Mouse (Mus musculus): ENCODE results near the gene Pde6h.

The Pde6h gene

GRCm38 (mm10) chr6:136983201-136983600, 59.6 kb downstream of the Pde6h start:
- DNase-seq (ENCODE audit: low read depth): no peak

GRCm38 (mm10) chr6:136986019-136986418, 62.4 kb downstream of the Pde6h start:
- no peak for DNase-seq (ENCODE audit: low read depth)

GRCm38 (mm10) chr6:136986718-136987117, 63.1 kb downstream of the Pde6h start:
- DNase-seq (ENCODE audit: low read depth): no peak

DNA sequence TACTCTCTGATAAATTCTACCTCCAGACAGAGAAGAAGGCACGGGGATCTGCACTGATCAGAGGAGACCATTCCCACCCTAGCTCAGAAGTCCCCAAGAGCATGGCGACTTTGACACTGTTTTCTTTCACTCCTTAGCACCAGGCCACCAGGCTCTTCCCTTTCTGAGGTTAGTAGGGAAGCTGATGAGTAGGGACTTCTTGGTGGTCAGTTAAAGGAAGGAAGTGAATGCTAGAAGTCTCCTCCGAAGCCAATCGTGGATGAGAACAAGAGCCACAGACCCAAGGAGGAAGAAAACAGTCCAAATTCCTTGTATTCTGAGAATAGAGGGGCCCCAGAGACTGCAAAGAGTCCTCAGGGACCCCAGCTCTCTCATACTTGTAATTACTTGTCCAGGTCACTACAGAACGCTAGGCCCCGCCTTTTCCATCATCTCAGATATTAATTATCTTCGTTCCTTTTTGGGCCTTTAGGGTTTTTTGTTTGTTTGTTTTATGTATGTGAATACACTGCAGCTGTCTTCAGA, 65.0 kb downstream of the Pde6h start:
- DNase-seq (ENCODE audit: low read depth): no peak

GRCm38 (mm10) chr6:136989824-136990497, 66.3 kb downstream of the Pde6h start:
- no peak for DNase-seq (ENCODE audit: low read depth)

GRCm38 (mm10) chr6:136990557-136990956, 66.9 kb downstream of the Pde6h start:
- DNase-seq (ENCODE audit: low read depth): no peak

DNA sequence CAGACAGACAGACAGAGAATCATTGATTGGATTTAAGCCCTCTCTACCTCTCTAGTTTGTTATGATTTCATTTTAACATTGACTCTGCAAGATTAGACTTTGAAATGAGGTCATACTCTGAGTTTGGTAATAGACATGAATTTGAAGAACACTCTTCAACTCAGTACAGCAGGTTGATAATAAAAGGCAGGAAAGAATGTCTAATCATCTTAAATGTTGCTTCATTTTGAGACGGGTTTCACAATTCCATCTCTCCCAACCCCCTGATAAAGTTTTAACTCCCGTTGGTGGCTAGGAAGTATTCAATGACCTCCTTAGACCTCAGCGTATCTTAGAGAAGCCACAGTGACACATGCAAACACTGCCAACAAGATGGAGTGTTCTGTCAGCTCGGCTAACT, 69.9 kb downstream of the Pde6h start:
- no peak for DNase-seq (ENCODE audit: low read depth)

DNA sequence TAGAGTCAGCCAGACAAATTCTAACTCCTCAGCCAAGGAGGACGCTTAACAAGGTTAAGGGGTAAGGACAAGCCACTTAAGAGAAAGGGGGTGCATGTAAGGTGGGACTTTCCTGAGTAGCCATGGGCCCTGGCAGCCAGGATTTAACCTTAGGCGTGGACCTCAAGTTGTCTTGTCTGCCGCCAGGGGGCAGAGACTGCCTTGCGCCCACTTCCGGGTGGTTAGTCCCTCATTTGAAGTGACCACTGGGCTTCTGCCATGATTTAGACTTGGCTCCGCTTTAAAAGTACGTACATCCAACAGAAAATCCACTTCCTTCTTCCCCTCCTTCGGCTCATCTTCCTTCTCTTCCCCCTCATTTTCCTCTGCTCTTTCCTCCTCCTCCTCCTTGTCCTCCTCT, 71.9 kb downstream of the Pde6h start:
- no peak for DNase-seq (ENCODE audit: low read depth)

DNA sequence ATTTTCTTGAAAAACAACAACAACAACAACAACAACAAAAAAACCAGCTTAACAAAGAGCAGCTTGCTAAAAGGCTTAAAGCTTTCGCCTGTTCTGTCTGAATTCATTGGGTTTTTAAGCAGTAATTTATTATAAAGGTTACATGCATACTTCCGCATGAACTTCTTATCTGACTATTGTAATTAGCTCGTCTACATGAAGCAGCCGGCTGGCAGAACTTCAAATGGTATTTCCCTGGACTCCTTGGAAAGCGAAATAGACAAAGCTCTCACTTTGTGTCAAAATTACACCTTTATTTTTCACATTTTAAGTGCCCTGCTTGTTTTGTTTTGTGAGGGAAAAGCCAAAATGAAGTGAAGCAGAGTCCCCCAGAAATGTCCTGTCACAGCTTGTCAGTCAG, 72.7 kb downstream of the Pde6h start:
- no peak for DNase-seq (ENCODE audit: low read depth)

DNA sequence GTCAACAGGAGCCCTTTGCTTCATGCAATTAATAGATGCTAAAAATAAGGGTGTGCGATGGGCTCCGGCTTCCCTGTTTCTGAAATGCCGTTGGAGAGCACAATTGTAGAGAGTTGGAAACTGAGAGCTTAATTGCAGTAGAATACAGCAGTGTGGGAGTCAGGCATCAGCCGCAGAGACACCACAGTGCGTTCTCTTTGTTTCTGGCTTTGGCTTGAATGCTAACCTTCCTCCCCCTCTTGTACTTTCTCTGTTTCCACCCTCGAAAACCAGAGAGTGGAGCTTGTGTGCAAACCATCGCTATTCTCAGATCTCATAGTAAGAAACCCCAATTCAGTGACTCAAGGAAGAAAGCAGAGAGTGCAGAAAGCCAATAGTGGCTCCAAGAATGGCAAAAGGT, 74.5 kb downstream of the Pde6h start:
- DNase-seq (ENCODE audit: low read depth): no peak

DNA sequence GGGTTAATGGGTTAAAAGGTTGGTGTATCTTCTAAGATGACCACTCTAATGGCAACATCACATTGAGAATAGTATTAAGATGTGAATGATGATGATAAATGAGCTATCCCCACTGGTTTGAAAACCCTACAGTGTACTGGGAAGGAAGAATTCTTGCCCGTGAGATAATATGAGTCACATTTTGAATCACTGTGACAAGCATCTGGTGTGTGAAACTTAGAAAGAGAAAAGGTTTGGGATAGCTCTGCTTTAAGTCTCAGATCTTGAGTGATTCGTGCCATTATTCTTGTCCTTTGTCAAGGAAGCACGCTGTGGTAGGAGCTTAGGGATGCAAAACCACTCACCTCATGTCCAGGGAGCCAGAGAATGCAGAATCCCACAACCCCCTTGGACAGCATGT, 75.4 kb downstream of the Pde6h start:
- DNase-seq (ENCODE audit: low read depth): no peak

DNA sequence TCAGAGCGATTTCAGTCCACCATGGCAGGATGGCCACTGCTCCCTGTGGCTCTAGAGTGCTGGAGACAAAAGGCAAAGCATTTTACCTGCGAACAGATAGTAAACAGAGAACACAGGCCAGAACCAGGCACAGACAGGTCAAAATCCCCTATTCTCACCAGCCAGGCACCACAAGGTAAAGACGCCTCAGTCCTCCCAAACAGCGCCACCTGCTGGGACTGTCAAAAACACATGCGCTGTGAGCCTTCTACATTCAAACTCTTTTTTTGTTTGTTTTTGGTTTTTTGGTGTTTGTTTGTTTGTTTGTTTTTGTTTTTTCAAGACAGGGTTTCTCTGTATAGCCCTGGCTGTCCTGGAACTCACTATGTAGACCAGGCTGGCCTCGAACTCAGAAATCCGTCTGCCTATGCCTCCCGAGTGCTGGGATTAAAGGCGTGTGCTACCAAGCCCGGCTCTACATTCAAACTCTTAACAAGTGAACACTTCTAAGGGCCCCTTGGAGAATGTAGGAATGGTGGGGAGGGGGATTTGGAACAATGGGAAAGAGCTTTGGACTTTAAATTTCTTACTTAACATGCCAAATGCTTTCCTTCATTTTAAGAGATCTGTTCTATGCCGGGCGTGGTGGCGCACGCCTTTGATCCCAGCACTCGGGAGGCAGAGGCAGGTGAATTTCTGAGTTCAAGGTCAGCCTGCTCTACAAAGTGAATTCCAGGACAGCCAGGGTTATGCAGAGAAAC, 76.2 kb downstream of the Pde6h start:
- DNase-seq (ENCODE audit: low read depth): peak; percentile 12

DNA sequence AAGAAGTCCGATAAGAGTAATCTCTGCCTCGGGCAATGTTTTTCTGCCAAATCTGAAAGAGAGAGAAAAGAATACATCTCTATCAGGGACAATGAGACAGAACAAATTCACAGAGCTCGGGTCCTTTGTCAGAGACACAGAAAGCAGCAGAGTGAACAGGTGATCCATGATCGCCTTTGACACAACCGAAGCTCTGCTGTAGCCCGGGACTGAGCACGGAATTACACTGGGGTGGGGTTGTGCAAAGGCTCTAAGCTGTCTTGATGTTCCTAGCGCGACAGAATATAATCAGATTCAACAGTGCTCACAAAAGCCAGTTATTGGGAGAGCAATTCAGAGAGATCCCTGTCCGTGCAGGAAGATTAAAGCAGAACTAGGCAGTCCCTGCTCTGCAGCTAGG, 77.1 kb downstream of the Pde6h start:
- DNase-seq (ENCODE audit: low read depth): no peak

DNA sequence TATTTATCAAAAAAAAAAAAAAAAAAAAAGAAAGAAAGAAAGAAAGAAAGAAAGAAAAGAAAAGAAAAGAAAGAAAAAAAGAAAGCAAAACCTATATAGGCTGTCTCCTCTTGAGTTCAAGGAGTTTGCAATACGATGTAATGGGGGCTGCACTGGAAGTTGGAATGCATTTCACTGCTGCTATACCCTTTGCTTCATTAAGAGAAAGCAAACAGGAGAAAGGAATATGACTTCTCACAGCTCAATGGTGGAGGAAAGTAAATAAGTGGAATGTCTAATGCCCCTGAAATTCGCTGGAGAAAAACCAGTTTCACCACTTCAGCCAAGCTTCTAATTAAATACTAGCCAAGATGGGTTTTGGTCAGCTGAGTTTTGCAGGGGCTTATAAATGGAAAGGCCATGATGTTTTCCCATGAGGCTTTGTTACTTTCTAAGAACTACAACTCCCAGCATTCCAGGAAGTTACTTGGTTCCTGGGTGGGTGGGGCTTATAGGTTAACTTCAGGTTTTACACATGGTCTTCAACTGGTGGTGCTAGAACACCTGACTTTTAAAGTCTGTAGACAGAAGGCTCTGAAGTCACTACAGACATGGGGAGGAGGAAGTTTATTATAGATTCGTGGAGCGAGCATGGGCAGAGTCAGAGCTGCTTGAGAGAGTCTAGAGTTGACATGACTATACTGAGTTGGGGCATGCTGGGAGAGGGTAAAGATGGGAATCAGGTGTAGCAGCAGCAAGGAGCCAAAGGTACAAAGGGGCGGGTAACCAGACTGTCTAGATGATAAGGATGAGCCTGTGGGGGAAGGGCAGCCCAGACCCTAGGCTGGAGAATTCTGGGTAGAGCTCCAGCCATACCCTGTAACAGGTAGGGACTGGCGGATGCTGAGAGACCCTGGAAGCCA, 77.9 kb downstream of the Pde6h start:
- DNase-seq (ENCODE audit: low read depth): no peak

DNA sequence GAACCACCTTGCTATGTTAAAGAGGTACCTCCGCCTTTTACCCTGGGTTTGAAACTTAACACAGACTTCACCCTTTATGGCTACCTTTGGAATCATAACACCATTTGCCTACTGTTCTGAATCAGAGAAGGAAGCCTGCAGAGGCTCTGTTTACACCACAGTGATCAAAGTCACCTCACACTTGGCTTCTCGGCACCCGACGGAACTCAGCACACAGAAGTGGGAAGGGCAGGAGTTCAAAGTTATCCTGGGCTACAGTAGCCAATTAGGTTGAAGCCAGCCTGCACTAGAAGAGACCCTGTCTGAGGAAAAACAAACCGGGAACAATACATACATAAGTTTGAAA, 78.5 kb downstream of the Pde6h start:
- DNase-seq (ENCODE audit: low read depth): no peak

GRCm38 (mm10) chr6:137004359-137004758, 80.7 kb downstream of the Pde6h start:
- DNase-seq (ENCODE audit: low read depth): no peak

DNA sequence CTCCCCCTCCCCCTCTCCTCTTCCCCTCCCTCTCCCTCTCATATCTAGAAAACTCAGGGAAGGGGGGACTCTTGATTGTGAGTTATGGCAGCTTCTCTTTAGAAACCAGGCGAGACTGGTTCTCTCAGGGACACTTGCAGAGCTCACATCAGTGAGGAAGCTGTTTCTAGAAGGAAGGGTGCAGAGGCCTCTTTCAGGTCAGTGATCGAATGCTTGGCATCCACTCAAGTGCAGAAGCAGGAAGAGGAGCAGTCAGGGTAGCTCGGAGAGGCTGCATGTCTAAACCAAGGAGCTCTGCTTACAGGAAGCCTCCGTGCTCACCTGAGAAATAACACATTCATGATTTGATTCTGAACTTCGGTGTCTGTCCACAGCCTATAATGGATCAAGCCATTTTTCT, 87.6 kb downstream of the Pde6h start:
- no peak for DNase-seq (ENCODE audit: low read depth)

DNA sequence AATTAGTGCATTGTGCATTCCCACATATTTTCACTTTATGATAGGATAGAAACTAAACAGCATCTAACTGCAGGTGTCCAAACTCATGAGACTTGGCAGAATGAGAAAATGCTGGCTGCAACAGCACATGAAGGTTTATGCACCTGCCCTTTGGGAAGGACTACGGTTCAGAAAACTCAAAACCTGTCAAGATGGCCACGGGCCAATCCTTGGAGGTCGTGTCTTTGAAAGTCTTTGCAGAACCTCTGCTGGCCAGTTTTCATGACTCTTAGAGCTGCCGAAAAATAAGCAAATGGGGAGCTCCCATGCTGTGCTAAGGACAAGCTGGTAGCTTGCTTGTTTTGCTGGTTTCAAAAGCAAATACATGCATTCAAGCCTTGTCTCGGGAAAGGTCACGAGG, 90.7 kb downstream of the Pde6h start:
- no peak for DNase-seq (ENCODE audit: low read depth)

- no peak for DNase-seq (ENCODE audit: low read depth)
Observed at GRCm38 (mm10) chr6:137017216-137017973, 93.8 kb downstream of the Pde6h start.
